Mouse (Mus musculus) midbrain, embryonic 16.5 days (tissue): Measurements from ENCODE around the gene Itpripl2. TPM values are rescaled to one million over a fixed set of nuclear protein-coding genes. Genes with fewer than 3 reads are reported as not detected.

Source experiments
- ATAC-seq: fragments of 200-750 bp; cut with Nextera tagmentation; 2 replicates; pipeline ENCODE4 v1.8.0; 2017; ENCODE audit warnings: moderate TSS enrichment
- H3K27ac ChIP-seq: fragments of 300-500 bp; sonication (generic); 2 replicates; pipeline ENCODE4 v1.5.1; 2014; ENCODE audit warnings: mild to moderate bottlenecking, low read length, mixed read lengths
- H3K27me3 ChIP-seq: fragments of 300-500 bp; sonication (generic); 2 replicates; pipeline ENCODE4 v1.6.1; 2014; ENCODE audit warnings: low read depth, low read length, mixed read lengths; ENCODE audit not compliant: control insufficient read depth, insufficient read depth
- H3K36me3 ChIP-seq: fragments of 300-500 bp; sonication (generic); 2 replicates; pipeline ENCODE4 v1.6.1; 2014; ENCODE audit warnings: mild to moderate bottlenecking, low read length, moderate library complexity, mixed read lengths; ENCODE audit not compliant: control insufficient read depth, insufficient read depth
- H3K4me1 ChIP-seq: fragments of 300-500 bp; sonication (generic); 2 replicates; pipeline ENCODE4 v1.6.1; 2014; ENCODE audit warnings: mild to moderate bottlenecking, low read length, mixed read lengths; ENCODE audit not compliant: control insufficient read depth, insufficient read depth
- H3K4me2 ChIP-seq: fragments of 300-500 bp; sonication (generic); 2 replicates; pipeline ENCODE4 v1.6.1; 2014; ENCODE audit warnings: mild to moderate bottlenecking, low read length, mixed read lengths
- H3K4me3 ChIP-seq: fragments of 300-500 bp; sonication (generic); 2 replicates; pipeline ENCODE4 v1.5.1; 2014; ENCODE audit warnings: low read depth, mild to moderate bottlenecking, low read length, moderate library complexity, mixed read lengths
- H3K9ac ChIP-seq: fragments of 300-500 bp; sonication (generic); 2 replicates; pipeline ENCODE4 v1.6.1; 2014; ENCODE audit warnings: low read depth, low read length, mixed read lengths
- H3K9me3 ChIP-seq: fragments of 300-500 bp; sonication (generic); replicated peaks from 2 replicates; pipeline ENCODE4 v1.6.1; 2014; ENCODE audit warnings: mild to moderate bottlenecking, low read length, mixed read lengths; ENCODE audit not compliant: control insufficient read depth, poor library complexity, severe bottlenecking
- WGBS: fragments of 180-500 bp; shearing (Covaris S2); extraction: QIAGEN DNeasy Blood & Tissue Kit; methylation state at CpG from one replicate; pipeline ENCODE4 v1.1.7; 2014; 5-methylcytosine and 5-hydroxymethylcytosine counted together
- polyA plus RNA-seq: library from polyadenylated mRNA; unstranded; fragments of >200 nt; fragmentation: Nextera tagmentation; extraction: Ambion mirVana; gene quantifications from 2 replicates; pipeline ENCODE4 v1.2.1, GENCODE M21; 2015

Itpripl2 gene
- polyA plus RNA-seq, 1 experiment from 2014 or later = 0.39 TPM

DNA sequence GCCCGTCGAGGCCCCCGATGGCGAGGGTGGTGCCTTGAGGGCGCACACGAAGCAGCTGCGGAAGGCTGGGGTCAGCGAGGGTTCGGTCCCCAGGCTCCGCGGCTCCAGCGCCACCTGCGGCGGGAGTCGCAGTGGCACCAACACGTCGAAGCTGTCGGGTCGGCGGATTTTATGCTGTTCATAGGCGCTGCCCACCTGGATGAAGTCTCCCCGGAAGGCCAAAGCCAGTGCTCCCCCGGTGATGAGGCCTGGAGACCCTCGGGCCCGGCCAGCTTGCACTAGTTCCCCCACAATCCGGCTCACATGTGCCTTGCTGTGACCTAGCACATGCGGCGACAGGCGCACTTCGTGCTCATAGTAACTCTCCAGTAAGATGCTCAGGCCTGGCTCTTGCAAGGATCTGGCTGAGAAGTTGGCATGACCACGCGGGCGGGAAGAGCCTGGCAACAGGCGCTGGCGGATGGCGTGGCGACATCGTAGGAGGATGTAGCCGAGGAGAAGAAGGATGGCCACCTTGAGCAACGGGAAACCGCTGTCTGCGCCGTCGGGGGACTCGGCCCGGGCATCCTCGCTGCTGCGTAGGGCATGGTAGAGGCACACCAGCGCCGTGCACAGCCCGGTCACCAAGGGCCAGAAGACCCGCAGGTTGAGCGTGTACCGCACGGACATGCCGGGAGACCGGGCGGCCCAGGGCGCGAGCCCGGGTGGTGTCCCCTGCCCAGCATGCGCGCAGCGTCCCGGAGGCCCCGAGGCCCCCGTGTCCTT lies 927 bp downstream of the Itpripl2 start:
- Histone ChIP-seq H3K27ac (no peak overlapping the region), H3K27me3 (peaks cover 43% of the 10 kb centered on the region)
- 3% methylated on average over 62 of the region's 67 CpGs for WGBS

GRCm38 (mm10) chr7:118489706-118490665 lies 1.8 kb downstream of the Itpripl2 start:
- WGBS = 15% methylated on average over 57 of the region's 57 CpGs
- 0 out of 2 replicates have a peak, but pooled peaks have one; percentile 22 for ATAC-seq
- H3K36me3 ChIP-seq = no peaks in the 10 kb centered on the region

More for the DNA sequence above, 927 bp downstream of the Itpripl2 start:
- Histone ChIP-seq H3K4me3 (peak overlapping the region; percentile 47), H3K4me1 (peaks cover 8% of the 10 kb centered on the region), H3K4me2 (peak overlapping the region; percentile 80), H3K36me3 (no peaks in the 10 kb centered on the region), H3K9me3 (no peaks in the 10 kb centered on the region; the same call in 1 of the 2 replicates), H3K9ac (peak overlapping the region; percentile 70)
- ATAC-seq = peak; percentile 79

DNA sequence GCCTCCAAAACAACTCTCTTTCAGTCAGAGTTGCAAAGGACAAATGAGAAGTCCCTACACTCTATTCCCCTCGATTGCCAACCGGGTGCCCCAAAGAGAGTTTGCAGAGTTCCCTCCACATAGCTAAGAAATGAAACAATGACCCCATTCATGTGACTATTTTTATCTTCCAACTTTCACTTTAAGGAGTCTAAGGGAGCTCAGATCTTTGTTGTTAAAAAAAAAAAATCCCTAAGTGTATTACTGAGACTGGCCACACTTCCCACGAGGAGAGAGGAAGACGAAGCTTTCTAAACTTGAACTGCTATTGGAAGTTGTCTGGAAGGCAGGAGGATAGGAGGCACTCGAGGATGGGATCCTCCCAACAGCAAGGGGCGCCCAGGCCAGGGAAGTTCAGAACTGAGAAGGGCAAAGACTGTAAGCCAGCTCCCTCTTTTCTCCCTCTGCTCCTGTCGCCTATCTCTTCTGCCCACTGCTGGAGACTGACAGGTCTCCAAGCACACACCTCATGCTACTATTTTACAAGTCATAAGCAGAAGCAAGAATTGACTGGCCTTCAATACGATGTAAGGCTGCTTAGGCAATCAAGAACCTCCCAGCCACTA lies 3.6 kb downstream of the Itpripl2 start:
- Histone ChIP-seq H3K27ac (no peak overlapping the region), H3K9ac (no peak overlapping the region), H3K27me3 (peaks cover 41% of the 10 kb centered on the region), H3K4me3 (no peak overlapping the region), H3K36me3 (no peaks in the 10 kb centered on the region), H3K4me1 (peaks cover 8% of the 10 kb centered on the region), H3K4me2 (no peak overlapping the region), H3K9me3 (no peaks in the 10 kb centered on the region; the same call in 1 of the 2 replicates)
- 24% methylated on average over 8 of the region's 8 CpGs for WGBS
- no peak for ATAC-seq

More at GRCm38 (mm10) chr7:118489706-118490665, 1.8 kb downstream of the Itpripl2 start:
- Histone ChIP-seq H3K4me2 (no peak overlapping the region), H3K27ac (no peak overlapping the region), H3K9ac (no peak overlapping the region), H3K27me3 (peaks cover 43% of the 10 kb centered on the region), H3K4me1 (peaks cover 8% of the 10 kb centered on the region), H3K4me3 (no peak overlapping the region), H3K9me3 (no peaks in the 10 kb centered on the region; the same call in 1 of the 2 replicates)

GRCm38 (mm10) chr7:118486917-118487316 lies 4.9 kb downstream of the Itpripl2 start:
- Histone ChIP-seq H3K27ac (no peak overlapping the region), H3K36me3 (no peaks in the 10 kb centered on the region), H3K9me3 (no peaks in the 10 kb centered on the region; the same call in 1 of the 2 replicates), H3K27me3 (peaks cover 29% of the 10 kb centered on the region), H3K4me3 (no peak overlapping the region), H3K9ac (no peak overlapping the region), H3K4me1 (peaks cover 8% of the 10 kb centered on the region), H3K4me2 (no peak overlapping the region)
- no peak for ATAC-seq
- WGBS = 61% methylated on average over 5 of the region's 5 CpGs

DNA sequence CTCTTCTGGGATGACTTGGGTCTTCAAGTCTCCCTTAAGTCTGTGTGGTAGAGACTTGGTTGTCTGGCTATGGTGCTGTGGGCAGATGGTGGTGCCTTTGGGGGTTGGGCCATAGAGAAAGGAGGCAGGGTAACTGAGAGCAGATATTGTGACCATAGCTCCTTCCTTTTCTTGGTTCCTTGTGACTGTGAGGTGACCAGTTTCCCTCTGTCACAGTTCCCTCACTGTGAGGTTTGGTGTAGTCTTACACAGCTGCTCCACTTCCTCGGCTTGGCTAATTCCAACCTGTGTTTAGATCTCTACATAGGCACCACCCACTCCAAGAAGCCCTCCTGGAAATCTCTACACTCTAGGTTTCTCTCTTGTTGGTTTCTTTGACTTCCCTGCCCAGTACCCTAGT lies 7.8 kb downstream of the Itpripl2 start:
- H3K9ac ChIP-seq = no peak overlapping the region

DNA sequence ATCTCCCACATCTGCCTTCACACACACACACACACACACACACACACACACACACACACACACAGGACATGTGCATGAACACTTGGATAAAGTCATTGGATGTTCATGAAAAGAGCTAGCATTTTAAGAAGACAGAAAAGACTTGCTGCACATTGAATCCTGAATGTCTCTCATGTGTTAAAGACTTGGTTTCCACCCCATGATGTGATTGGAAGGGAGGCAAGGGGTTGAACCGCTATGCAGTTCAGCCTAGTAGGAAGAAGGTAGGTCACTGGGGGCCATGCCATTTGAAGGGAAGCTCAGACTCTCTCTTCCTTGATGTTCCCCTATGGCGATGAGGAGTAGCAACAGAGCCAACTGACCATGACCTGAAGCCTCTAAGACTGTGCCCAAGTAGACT lies 9.8 kb downstream of the Itpripl2 start:
- H3K27ac ChIP-seq = no peak overlapping the region
- no peak for ATAC-seq
- no peaks in the 10 kb centered on the region for H3K36me3 ChIP-seq
- WGBS = 87% methylated on average over 2 of the region's 2 CpGs
- H3K9ac ChIP-seq = no peak overlapping the region
- no peaks in the 10 kb centered on the region for H3K27me3 ChIP-seq
- no peak overlapping the region for H3K4me3 ChIP-seq
- no peaks in the 10 kb centered on the region for H3K9me3 ChIP-seq
- H3K4me2 ChIP-seq = no peak overlapping the region
- no peaks in the 10 kb centered on the region for H3K4me1 ChIP-seq

More for the DNA sequence above, 7.8 kb downstream of the Itpripl2 start:
- Histone ChIP-seq H3K4me1 (no peaks in the 10 kb centered on the region), H3K27me3 (peaks cover 3% of the 10 kb centered on the region; the same call in 1 of the 2 replicates), H3K4me2 (no peak overlapping the region), H3K36me3 (no peaks in the 10 kb centered on the region), H3K4me3 (no peak overlapping the region), H3K9me3 (no peaks in the 10 kb centered on the region), H3K27ac (no peak overlapping the region)
- ATAC-seq = no peak
- WGBS = 96% methylated on average over 1 of the region's 1 CpGs

- no peak overlapping the region for H3K4me2 ChIP-seq
- WGBS = 88% methylated on average over 10 of the region's 10 CpGs
Observed at GRCm38 (mm10) chr7:118481047-118481810, 10.5 kb downstream of the Itpripl2 start.

DNA sequence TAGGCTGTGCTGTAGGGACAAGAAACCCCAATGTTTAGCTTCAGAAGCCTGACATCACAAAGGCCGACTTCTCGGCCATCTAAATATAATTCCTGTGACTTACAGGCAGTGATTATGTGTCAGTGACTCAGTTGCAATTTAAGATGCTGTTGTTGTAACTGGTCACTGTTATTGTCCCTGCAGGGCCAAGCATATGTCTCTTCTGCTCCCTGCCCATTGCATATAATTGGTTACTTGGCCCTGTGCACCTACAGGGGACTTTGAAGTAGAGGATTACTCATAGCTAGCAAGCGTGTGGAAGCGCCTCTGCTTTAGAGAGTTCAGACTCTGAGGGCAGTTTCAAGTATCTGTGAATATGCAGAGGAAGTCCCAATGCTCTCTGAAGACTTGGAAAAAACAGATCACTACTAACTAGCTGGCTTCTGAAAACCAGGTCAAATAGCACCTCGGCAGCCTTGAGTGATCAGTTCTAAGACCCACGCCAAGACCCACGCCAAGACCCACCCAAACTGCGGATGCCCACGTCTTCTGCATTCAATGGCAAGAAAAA lies 11.5 kb downstream of the Itpripl2 start:
- no peak overlapping the region for H3K4me2 ChIP-seq
- ATAC-seq = no peak
- no peaks in the 10 kb centered on the region for H3K36me3 ChIP-seq
- no peak overlapping the region for H3K4me3 ChIP-seq
- H3K27me3 ChIP-seq = no peaks in the 10 kb centered on the region
- H3K4me1 ChIP-seq = no peaks in the 10 kb centered on the region
- no peak overlapping the region for H3K9ac ChIP-seq
- H3K9me3 ChIP-seq = no peaks in the 10 kb centered on the region
- WGBS = 88% methylated on average over 9 of the region's 9 CpGs
- H3K27ac ChIP-seq = no peak overlapping the region

More at GRCm38 (mm10) chr7:118481047-118481810, 10.5 kb downstream of the Itpripl2 start:
- Histone ChIP-seq H3K9ac (no peak overlapping the region), H3K27ac (no peak overlapping the region), H3K4me1 (no peaks in the 10 kb centered on the region), H3K27me3 (no peaks in the 10 kb centered on the region), H3K4me3 (no peak overlapping the region), H3K36me3 (no peaks in the 10 kb centered on the region), H3K9me3 (no peaks in the 10 kb centered on the region)
- no peak for ATAC-seq
